Mouse (Mus musculus) lung, postnatal 0 days (tissue): ENCODE results near the gene Shmt2. TPM values are rescaled to one million over a fixed set of nuclear protein-coding genes. Genes with fewer than 3 reads are reported as not detected.

Source experiments
- ATAC-seq: fragments of 200-750 bp; cut with Nextera tagmentation; 2 replicates; pipeline ENCODE4 v1.8.0; 2017; ENCODE audit warnings: moderate library complexity
- DNase-seq: peaks from one replicate; pipeline ENCODE4 v3.0.0-alpha.2; 2016; ENCODE audit warnings: low spot score
- H3K27ac ChIP-seq: fragments of 300-500 bp; sonication (generic); 2 replicates; pipeline ENCODE4 v1.5.1; 2014; ENCODE audit warnings: antibody characterized with exemption, mild to moderate bottlenecking, low read length, mixed read lengths
- H3K27me3 ChIP-seq: fragments of 300-500 bp; sonication (generic); replicated peaks from 2 replicates; pipeline ENCODE4 v1.6.1; 2014; ENCODE audit warnings: low read length, mixed read lengths; ENCODE audit not compliant: insufficient read depth
- H3K36me3 ChIP-seq: fragments of 300-500 bp; sonication (generic); 2 replicates; pipeline ENCODE4 v1.6.1; 2014; ENCODE audit warnings: low read length, mixed read lengths; ENCODE audit not compliant: insufficient read depth
- H3K4me1 ChIP-seq: fragments of 300-500 bp; sonication (generic); 2 replicates; pipeline ENCODE4 v1.6.1; 2014; ENCODE audit warnings: antibody characterized with exemption, low read depth, low read length, mixed read lengths; ENCODE audit not compliant: insufficient read depth
- H3K4me2 ChIP-seq: fragments of 300-500 bp; sonication (generic); replicated peaks from 2 replicates; pipeline ENCODE4 v1.6.1; 2014; ENCODE audit warnings: low read depth, mild to moderate bottlenecking, low read length, moderate library complexity, mixed read lengths
- H3K4me3 ChIP-seq: fragments of 300-500 bp; sonication (generic); 2 replicates; pipeline ENCODE4 v1.5.1; 2014; ENCODE audit warnings: low read depth, low read length
- H3K9ac ChIP-seq: fragments of 300-500 bp; sonication (generic); replicated peaks from 2 replicates; pipeline ENCODE4 v1.6.1; 2014; ENCODE audit warnings: low read depth, mild to moderate bottlenecking
- H3K9me3 ChIP-seq: fragments of 300-500 bp; sonication (generic); 2 replicates; pipeline ENCODE4 v1.6.1; 2016; ENCODE audit warnings: low read length, mixed read lengths
- CTCF ChIP-seq: IDR thresholded peaks from 2 replicates; pipeline ENCODE4 v1.5.1; 2016; ENCODE audit warnings: antibody characterized with exemption, mild to moderate bottlenecking
- EP300 ChIP-seq: IDR thresholded peaks from 2 replicates; pipeline ENCODE4 v1.6.1; 2016; ENCODE audit warnings: antibody characterized with exemption, mild to moderate bottlenecking, control low read depth
- WGBS: fragments of 180-500 bp; shearing (Covaris S2); extraction: QIAGEN DNeasy Blood & Tissue Kit; methylation state at CpG from one replicate; pipeline ENCODE4 v1.1.7; 2014; 5-methylcytosine and 5-hydroxymethylcytosine counted together
- polyA plus RNA-seq: library from polyadenylated mRNA; unstranded; fragments of >200 nt; fragmentation: Nextera tagmentation; extraction: Ambion mirVana; gene quantifications from 2 replicates; pipeline ENCODE4 v1.2.1, GENCODE M21; 2015

Shmt2 gene
- polyA plus RNA-seq, 1 experiment from 2014 or later, result 27.1 TPM

- no peaks in the 10 kb centered on the region for H3K27me3 ChIP-seq
- peaks cover 14% of the 10 kb centered on the region; the same call in 1 of the 2 replicates for H3K36me3 ChIP-seq
- no peak overlapping the region for H3K9ac ChIP-seq
- no peaks in the 10 kb centered on the region for H3K9me3 ChIP-seq
- no peak overlapping the region for H3K4me2 ChIP-seq
- DNase-seq (no peak), ATAC-seq (no peak)
- WGBS, result 77% methylated on average over 9 of the region's 9 CpGs
- TF ChIP-seq EP300 (no peak), CTCF (no peak)
- no peak overlapping the region for H3K27ac ChIP-seq
- H3K4me3 ChIP-seq, result no peak overlapping the region
- no peaks in the 10 kb centered on the region for H3K4me1 ChIP-seq
Measured at GRCm38 (mm10) chr10:127472722-127473121, 49.5 kb downstream of the Shmt2 start.

DNA sequence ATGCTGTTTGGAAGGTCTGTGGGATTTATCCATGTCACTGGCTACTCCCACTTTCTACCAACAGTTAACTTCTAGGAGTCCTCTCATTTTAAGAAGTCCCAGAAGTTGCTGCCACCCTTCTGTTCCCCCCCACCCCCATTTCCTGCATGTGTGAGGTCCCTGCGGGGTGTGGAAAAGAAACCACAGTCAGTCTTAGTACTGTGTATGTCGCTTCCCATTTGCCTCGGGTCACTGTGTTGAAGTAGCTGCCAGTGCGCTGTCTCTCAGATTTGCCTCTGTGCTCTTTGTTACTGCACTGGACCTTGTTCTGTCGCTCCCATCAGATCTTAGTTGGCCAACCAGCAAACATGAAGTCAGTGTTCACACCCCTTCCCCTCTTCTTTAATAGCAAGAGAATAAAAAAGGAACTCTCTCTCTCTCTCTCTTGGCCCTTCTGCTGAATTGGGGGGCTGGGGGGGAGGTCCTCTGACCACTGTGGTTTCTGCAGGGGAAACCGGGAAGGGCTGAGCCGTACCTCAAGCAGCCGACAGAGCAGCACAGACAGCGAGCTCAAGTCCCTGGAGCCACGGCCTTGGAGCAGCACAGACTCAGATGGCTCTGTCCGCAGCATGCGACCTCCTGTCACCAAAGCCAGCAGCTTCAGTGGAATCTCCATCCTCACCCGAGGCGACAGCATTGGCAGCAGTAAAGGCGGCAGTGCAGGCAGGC lies 50.8 kb downstream of the Shmt2 start:
- H3K36me3 ChIP-seq, result peaks cover 14% of the 10 kb centered on the region; the same call in 1 of the 2 replicates
- H3K4me3 ChIP-seq, result no peak overlapping the region
- H3K9ac ChIP-seq, result no peak overlapping the region
- ATAC-seq (peak; percentile 37; the same call in 1 of the 2 replicates), DNase-seq (peak; percentile 8)
- H3K9me3 ChIP-seq, result no peaks in the 10 kb centered on the region
- TF ChIP-seq CTCF, result no peak
- no peak for TF ChIP-seq EP300
- 53% methylated on average over 15 of the region's 15 CpGs for WGBS
- H3K4me2 ChIP-seq, result no peak overlapping the region
- no peaks in the 10 kb centered on the region for H3K27me3 ChIP-seq
- H3K4me1 ChIP-seq, result no peaks in the 10 kb centered on the region
- no peak overlapping the region for H3K27ac ChIP-seq

Other genes with a start within 250 kb of the Shmt2 start
- 13.5 and 14.2 TPM in 2 replicates for gene Mbd6, start 233.4 kb downstream of the Shmt2 start, polyA plus RNA-seq
- 61.1 and 63.1 TPM in 2 replicates for gene Mars, start 210.7 kb downstream of the Shmt2 start, polyA plus RNA-seq
- 8.5 TPM in 2 replicates for gene Arhgap9, start 200.5 kb downstream of the Shmt2 start, polyA plus RNA-seq
- 4.2 and 5.2 TPM in 2 replicates for gene Gli1, start 180.5 kb downstream of the Shmt2 start, polyA plus RNA-seq
- not detected in 2 replicates for gene Inhbe, start 168.0 kb downstream of the Shmt2 start, polyA plus RNA-seq
- gene Inhbc, start 152.0 kb downstream of the Shmt2 start, polyA plus RNA-seq, result not detected in 2 replicates
- gene R3hdm2, start 142.1 kb downstream of the Shmt2 start, polyA plus RNA-seq, result 21.1 and 23.9 TPM in 2 replicates
- gene Stac3, start 20.8 kb downstream of the Shmt2 start, polyA plus RNA-seq, result 0.23 and 0.53 TPM in 2 replicates
- gene Ndufa4l2, start 7.5 kb downstream of the Shmt2 start, polyA plus RNA-seq, result 132 and 149 TPM in 2 replicates
- gene Nxph4, start 12.1 kb upstream of the Shmt2 start, polyA plus RNA-seq, result 0.44 and 0.60 TPM in 2 replicates
- gene Lrp1, start 98.7 kb upstream of the Shmt2 start, polyA plus RNA-seq, result 71.0 and 75.4 TPM in 2 replicates
- 39.1 and 41.9 TPM in 2 replicates for gene Stat6, start 120.5 kb upstream of the Shmt2 start, polyA plus RNA-seq
- 5.0 and 6.3 TPM in 2 replicates for gene Nemp1, start 144.5 kb upstream of the Shmt2 start, polyA plus RNA-seq
- 7.7 and 8.4 TPM in 2 replicates for gene Nab2, start 146.1 kb upstream of the Shmt2 start, polyA plus RNA-seq
- gene Myo1a, start 182.7 kb upstream of the Shmt2 start, polyA plus RNA-seq, result 0.08 TPM in 2 replicates
- gene Tac2, start 202.0 kb upstream of the Shmt2 start, polyA plus RNA-seq, result not detected in 2 replicates
- 1.7 and 2.0 TPM in 2 replicates for gene Zbtb39, start 217.1 kb upstream of the Shmt2 start, polyA plus RNA-seq
- gene Gpr182, start 229.3 kb upstream of the Shmt2 start, polyA plus RNA-seq, result 18.6 and 23.2 TPM in 2 replicates
- 0.07 TPM in 1 of 2 replicates, not detected in the other for gene Rdh1, start 237.3 kb upstream of the Shmt2 start, polyA plus RNA-seq
- 0.47 TPM in 1 of 2 replicates, not detected in the other for gene Rdh16f1, start 237.3 kb upstream of the Shmt2 start, polyA plus RNA-seq